Mouse (Mus musculus) liver, embryonic 12.5 days (tissue): ENCODE measurements around the gene E2f1. TPM values are rescaled to one million over a fixed set of nuclear protein-coding genes. Genes with fewer than 3 reads are reported as not detected.

Source experiments
- ATAC-seq: fragments of 200-750 bp; cut with Nextera tagmentation; 2 replicates; pipeline ENCODE4 v1.8.0; 2017; ENCODE audit warnings: moderate number of reproducible peaks, mild to moderate bottlenecking, moderate library complexity
- H3K27ac ChIP-seq: fragments of 300-500 bp; sonication (generic); 2 replicates; pipeline ENCODE4 v1.5.1; 2016; ENCODE audit warnings: mild to moderate bottlenecking
- H3K27me3 ChIP-seq: fragments of 300-500 bp; sonication (generic); replicated peaks from 2 replicates; pipeline ENCODE4 v1.6.1; 2016; ENCODE audit warnings: mild to moderate bottlenecking, moderate library complexity
- H3K36me3 ChIP-seq: fragments of 300-500 bp; sonication (generic); 2 replicates; pipeline ENCODE4 v1.6.1; 2016; ENCODE audit warnings: mild to moderate bottlenecking, moderate library complexity
- H3K4me1 ChIP-seq: fragments of 300-500 bp; sonication (generic); 2 replicates; pipeline ENCODE4 v1.6.1; 2016
- H3K4me2 ChIP-seq: fragments of 300-500 bp; sonication (generic); 2 replicates; pipeline ENCODE4 v1.6.1; 2016; ENCODE audit warnings: mild to moderate bottlenecking, moderate library complexity
- H3K4me3 ChIP-seq: fragments of 300-500 bp; sonication (generic); 2 replicates; pipeline ENCODE4 v1.5.1; 2016; ENCODE audit warnings: mild to moderate bottlenecking, moderate library complexity
- H3K9ac ChIP-seq: fragments of 300-500 bp; sonication (generic); 2 replicates; pipeline ENCODE4 v1.6.1; 2016; ENCODE audit warnings: mild to moderate bottlenecking, moderate library complexity
- H3K9me3 ChIP-seq: fragments of 300-500 bp; sonication (generic); replicated peaks from 2 replicates; pipeline ENCODE4 v1.6.1; 2016; ENCODE audit warnings: mild to moderate bottlenecking, moderate library complexity
- WGBS: fragments of 180-500 bp; shearing (Covaris S2); methylation state at CpG from one replicate; pipeline ENCODE4 v1.1.7; 2016; ENCODE audit not compliant: insufficient replicate concordance; 5-methylcytosine and 5-hydroxymethylcytosine counted together
- polyA plus RNA-seq: library from polyadenylated mRNA; unstranded; fragments of >200 nt; fragmentation: Nextera tagmentation; extraction: Ambion mirVana; gene quantifications from 2 replicates; pipeline ENCODE4 v1.2.1, GENCODE M21; 2016

Gene E2f1
- polyA plus RNA-seq, 1 experiment from 2014 or later, result 27.4 TPM

GRCm38 (mm10) chr2:154566641-154567040 lies 3.1 kb downstream of the E2f1 start:
- Histone ChIP-seq H3K9ac (no peak overlapping the region), H3K27ac (no peak overlapping the region), H3K4me1 (peaks cover 60% of the 10 kb centered on the region), H3K9me3 (no peaks in the 10 kb centered on the region), H3K36me3 (peaks cover 50% of the 10 kb centered on the region), H3K27me3 (no peaks in the 10 kb centered on the region), H3K4me2 (peak overlapping the region; percentile 21; the same call in 1 of the 2 replicates), H3K4me3 (no peak overlapping the region)
- 78% methylated on average over 8 of the region's 8 CpGs for WGBS
- no peak for ATAC-seq

GRCm38 (mm10) chr2:154565562-154565961 lies 4.1 kb downstream of the E2f1 start:
- WGBS, result 88% methylated on average over 3 of the region's 3 CpGs
- Histone ChIP-seq H3K9me3 (no peaks in the 10 kb centered on the region), H3K36me3 (peaks cover 61% of the 10 kb centered on the region), H3K4me1 (peaks cover 50% of the 10 kb centered on the region), H3K4me3 (no peak overlapping the region), H3K27ac (peak overlapping the region; percentile 4; the same call in 1 of the 2 replicates), H3K27me3 (no peaks in the 10 kb centered on the region), H3K4me2 (no peak overlapping the region; the same call in 1 of the 2 replicates), H3K9ac (no peak overlapping the region)
- ATAC-seq, result no peak

- H3K4me3 ChIP-seq, result no peak overlapping the region
- H3K27ac ChIP-seq, result peak overlapping the region; percentile 9; the same call in 1 of the 2 replicates
- WGBS, result 94% methylated on average over 21 of the region's 22 CpGs
- H3K9ac ChIP-seq, result no peak overlapping the region
- peaks cover 54% of the 10 kb centered on the region for H3K4me1 ChIP-seq
- no peaks in the 10 kb centered on the region for H3K9me3 ChIP-seq
- H3K36me3 ChIP-seq, result peaks cover 72% of the 10 kb centered on the region
- no peak overlapping the region for H3K4me2 ChIP-seq
- no peak for ATAC-seq
- no peaks in the 10 kb centered on the region for H3K27me3 ChIP-seq
Observed at GRCm38 (mm10) chr2:154563612-154564170, 6.0 kb downstream of the E2f1 start.

- H3K4me1 ChIP-seq, result peaks cover 32% of the 10 kb centered on the region
- no peaks in the 10 kb centered on the region for H3K27me3 ChIP-seq
- H3K36me3 ChIP-seq, result peaks cover 40% of the 10 kb centered on the region
- peak; percentile 77 for ATAC-seq
- peak within 1 kb of the TSS; percentile 70 for H3K4me2 ChIP-seq
- peak within 1 kb of the TSS; percentile 50 for H3K9ac ChIP-seq
- H3K9me3 ChIP-seq, result no peaks in the 10 kb centered on the region
- no peak within 1 kb of the TSS for H3K27ac ChIP-seq
- H3K4me3 ChIP-seq, result peak within 1 kb of the TSS; percentile 42
- WGBS, result 3% methylated on average over 34 of the region's 34 CpGs
Observed at GRCm38 (mm10) chr2:154558264-154559039, 11.2 kb downstream of the E2f1 start, which contains the start of gene Necab3. Gene Necab3 (minus strand): TSS chr2:154558890.

- no peak for ATAC-seq
- peaks cover 8% of the 10 kb centered on the region for H3K27me3 ChIP-seq
- H3K27ac ChIP-seq, result no peak overlapping the region
- no peak overlapping the region for H3K4me3 ChIP-seq
- no peaks in the 10 kb centered on the region for H3K9me3 ChIP-seq
- peaks cover 40% of the 10 kb centered on the region for H3K4me1 ChIP-seq
- H3K4me2 ChIP-seq, result no peak overlapping the region
- WGBS, result 49% methylated on average over 5 of the region's 5 CpGs
- H3K9ac ChIP-seq, result no peak overlapping the region
- peaks cover 29% of the 10 kb centered on the region for H3K36me3 ChIP-seq
Observed at GRCm38 (mm10) chr2:154557184-154557832, 12.4 kb downstream of the E2f1 start.

- WGBS, result 88% methylated on average over 6 of the region's 6 CpGs
- Histone ChIP-seq H3K9ac (no peak overlapping the region), H3K27me3 (peaks cover 29% of the 10 kb centered on the region), H3K9me3 (no peaks in the 10 kb centered on the region), H3K4me3 (no peak overlapping the region), H3K27ac (no peak overlapping the region), H3K4me2 (no peak overlapping the region), H3K36me3 (peaks cover 8% of the 10 kb centered on the region), H3K4me1 (peaks cover 46% of the 10 kb centered on the region)
- ATAC-seq, result no peak
Observed at GRCm38 (mm10) chr2:154555235-154555634, 14.5 kb downstream of the E2f1 start.

GRCm38 (mm10) chr2:154552424-154552907 lies 17.2 kb downstream of the E2f1 start:
- Histone ChIP-seq H3K9me3 (no peaks in the 10 kb centered on the region), H3K4me2 (peak overlapping the region; percentile 62), H3K4me1 (peaks cover 35% of the 10 kb centered on the region), H3K9ac (0 out of 2 replicates have a peak overlapping the region, but pooled peaks have one; percentile 13), H3K4me3 (peak overlapping the region; percentile 25), H3K36me3 (no peaks in the 10 kb centered on the region), H3K27me3 (peaks cover 48% of the 10 kb centered on the region), H3K27ac (no peak overlapping the region)
- peak; percentile 49 for ATAC-seq
- 21% methylated on average over 27 of the region's 27 CpGs for whole genome bisulfite sequencing

GRCm38 (mm10) chr2:154551927-154552326 lies 17.8 kb downstream of the E2f1 start:
- no peak for ATAC-seq
- Histone ChIP-seq H3K9ac (0 out of 2 replicates have a peak overlapping the region, but pooled peaks have one; percentile 13), H3K4me3 (peak overlapping the region; percentile 25), H3K4me2 (peak overlapping the region; percentile 62), H3K9me3 (no peaks in the 10 kb centered on the region), H3K36me3 (no peaks in the 10 kb centered on the region), H3K27me3 (peaks cover 48% of the 10 kb centered on the region), H3K4me1 (peaks cover 30% of the 10 kb centered on the region), H3K27ac (no peak overlapping the region)
- 21% methylated on average over 21 of the region's 21 CpGs for WGBS

- Histone ChIP-seq H3K9me3 (no peaks in the 10 kb centered on the region), H3K4me2 (peak within 1 kb of the TSS; percentile 62), H3K4me3 (peak within 1 kb of the TSS; percentile 25), H3K4me1 (peaks cover 28% of the 10 kb centered on the region), H3K9ac (0 out of 2 replicates have a peak within 1 kb of the TSS, but pooled peaks have one; percentile 13), H3K27ac (no peak within 1 kb of the TSS), H3K27me3 (peaks cover 48% of the 10 kb centered on the region), H3K36me3 (no peaks in the 10 kb centered on the region)
- 73% methylated on average over 4 of the region's 4 CpGs for WGBS
- no peak for ATAC-seq
Observed at GRCm38 (mm10) chr2:154551476-154551875, 18.2 kb downstream of the E2f1 start, which contains the start of gene Actl10. Gene Actl10 (plus strand): TSS chr2:154551776.

- H3K9ac ChIP-seq, result no peak overlapping the region
- H3K9me3 ChIP-seq, result no peaks in the 10 kb centered on the region
- H3K4me2 ChIP-seq, result no peak overlapping the region
- no peaks in the 10 kb centered on the region for H3K36me3 ChIP-seq
- no peak for ATAC-seq
- peaks cover 28% of the 10 kb centered on the region for H3K4me1 ChIP-seq
- H3K27ac ChIP-seq, result no peak overlapping the region
- 44% methylated on average over 2 of the region's 2 CpGs for WGBS
- H3K4me3 ChIP-seq, result no peak overlapping the region
- peaks cover 48% of the 10 kb centered on the region for H3K27me3 ChIP-seq
Observed at GRCm38 (mm10) chr2:154550937-154551336, 18.8 kb downstream of the E2f1 start.

- Histone ChIP-seq H3K4me1 (peaks cover 28% of the 10 kb centered on the region), H3K36me3 (no peaks in the 10 kb centered on the region), H3K9me3 (no peaks in the 10 kb centered on the region), H3K9ac (peak overlapping the region; percentile 23; the same call in 1 of the 2 replicates), H3K4me3 (peak overlapping the region; percentile 44), H3K4me2 (peak overlapping the region; percentile 74), H3K27me3 (peaks cover 48% of the 10 kb centered on the region), H3K27ac (no peak overlapping the region)
- 12% methylated on average over 20 of the region's 20 CpGs for WGBS
- ATAC-seq, result no peak
Observed at GRCm38 (mm10) chr2:154549886-154550189, 19.9 kb downstream of the E2f1 start.
